Mouse (Mus musculus) B cell, adult 62 days (primary cell): ENCODE data around the gene Gtf3c2. TPM values are rescaled to one million over a fixed set of nuclear protein-coding genes. Genes with fewer than 3 reads are reported as not detected.

ENCODE experiments used
- total RNA-seq: library from RNA; stranded (reverse); gene quantifications from 4 replicates; pipeline ENCODE4 v1.2.4, GENCODE M21; 2023

Gene Gtf3c2
- 190 to 210 TPM (median 197 TPM) in 4 replicates for total RNA-seq

DNA sequence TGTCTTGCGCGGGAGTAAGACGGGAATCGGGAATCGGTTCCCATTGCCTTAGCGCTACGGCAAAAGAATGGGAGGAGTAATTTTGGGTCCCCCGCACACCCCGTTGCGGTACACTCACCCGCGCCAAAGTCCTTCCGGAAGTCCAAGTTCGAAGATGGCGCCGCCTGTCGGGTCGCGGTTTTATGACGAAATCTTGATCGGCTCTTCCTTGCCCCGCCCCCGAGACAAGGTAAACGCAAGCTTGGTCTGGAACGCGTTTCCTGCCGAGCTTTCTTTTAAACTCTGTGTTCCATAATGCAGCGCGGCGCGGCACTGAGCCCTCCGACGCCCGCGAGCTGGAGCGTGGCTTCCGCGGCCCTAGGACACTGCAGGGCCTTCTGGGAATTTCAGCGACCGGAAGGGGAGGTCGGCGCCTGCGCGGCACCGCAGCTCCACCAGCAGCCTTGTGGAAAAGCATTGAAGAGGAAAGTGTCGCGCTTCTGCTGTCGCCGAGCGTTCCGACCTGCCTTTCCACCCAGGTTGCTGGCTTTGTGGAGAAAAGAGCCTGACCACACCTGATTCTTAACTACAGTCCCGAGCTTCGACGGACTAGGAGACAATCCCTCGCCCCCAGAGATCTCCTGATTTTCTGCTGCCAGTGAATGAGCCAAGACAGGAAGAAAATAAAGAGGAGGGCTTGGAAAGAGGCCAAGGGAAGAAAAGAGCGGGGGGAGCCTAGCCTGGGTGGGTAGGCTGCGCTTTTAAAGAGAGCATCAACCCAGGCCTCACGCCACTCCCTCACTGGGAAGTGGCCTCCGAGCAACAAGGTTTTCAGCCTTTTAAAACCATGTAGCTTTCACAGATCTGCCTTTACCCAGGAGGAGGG, at the start of gene Gtf3c2, which contains the start of gene Gm29609:
Gtf3c2 (minus strand) TSS at position 379 of the 865 bp plus-strand sequence.
Gm29609 (minus strand) TSS at position 146 of the 865 bp plus-strand sequence.

DNA sequence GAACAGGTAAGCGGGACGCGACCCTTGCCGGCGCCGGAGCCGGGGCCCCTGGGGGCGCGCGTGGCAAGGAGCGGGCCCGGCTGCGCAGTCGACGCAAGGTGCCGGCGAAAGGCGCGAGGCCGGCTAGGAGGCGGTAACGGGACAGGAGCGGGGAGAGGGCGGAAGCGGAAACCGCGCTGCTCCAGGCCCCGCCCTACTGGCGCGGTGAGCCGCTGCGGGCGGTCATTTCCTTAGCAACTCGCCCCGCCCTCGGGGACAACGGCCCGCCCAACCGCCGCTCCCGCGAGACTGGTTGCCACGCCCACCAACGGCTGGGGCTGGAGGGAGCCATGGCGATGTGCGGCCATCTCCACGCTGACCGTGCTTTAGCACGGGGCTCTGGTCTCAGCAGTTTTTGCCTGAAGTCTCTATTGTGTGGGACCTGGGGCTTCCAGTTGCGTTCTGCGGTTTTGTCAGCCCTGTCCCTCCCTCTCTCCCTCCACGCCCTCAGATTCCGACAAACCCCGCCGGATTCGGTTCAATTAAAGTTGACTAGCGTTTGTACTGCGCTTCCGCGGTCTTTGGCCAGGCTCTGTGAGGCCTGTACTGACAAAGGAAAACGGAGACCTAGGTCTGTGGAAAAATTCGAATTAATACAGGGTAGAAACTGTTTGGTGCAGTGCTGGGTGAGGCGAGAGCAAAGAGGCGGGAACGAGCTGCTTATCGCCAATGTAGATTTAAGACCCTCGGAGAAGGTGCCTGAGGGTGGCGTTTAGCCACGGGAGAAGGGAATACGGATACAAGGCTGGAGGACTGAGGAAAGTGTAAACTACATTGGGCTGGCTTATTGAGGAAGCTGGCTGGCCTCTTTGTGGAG, 40.7 kb upstream of the Gtf3c2 start, which contains the start of gene Ppm1g:
Ppm1g (minus strand) TSS at position 240 of the 856 bp plus-strand sequence.

DNA sequence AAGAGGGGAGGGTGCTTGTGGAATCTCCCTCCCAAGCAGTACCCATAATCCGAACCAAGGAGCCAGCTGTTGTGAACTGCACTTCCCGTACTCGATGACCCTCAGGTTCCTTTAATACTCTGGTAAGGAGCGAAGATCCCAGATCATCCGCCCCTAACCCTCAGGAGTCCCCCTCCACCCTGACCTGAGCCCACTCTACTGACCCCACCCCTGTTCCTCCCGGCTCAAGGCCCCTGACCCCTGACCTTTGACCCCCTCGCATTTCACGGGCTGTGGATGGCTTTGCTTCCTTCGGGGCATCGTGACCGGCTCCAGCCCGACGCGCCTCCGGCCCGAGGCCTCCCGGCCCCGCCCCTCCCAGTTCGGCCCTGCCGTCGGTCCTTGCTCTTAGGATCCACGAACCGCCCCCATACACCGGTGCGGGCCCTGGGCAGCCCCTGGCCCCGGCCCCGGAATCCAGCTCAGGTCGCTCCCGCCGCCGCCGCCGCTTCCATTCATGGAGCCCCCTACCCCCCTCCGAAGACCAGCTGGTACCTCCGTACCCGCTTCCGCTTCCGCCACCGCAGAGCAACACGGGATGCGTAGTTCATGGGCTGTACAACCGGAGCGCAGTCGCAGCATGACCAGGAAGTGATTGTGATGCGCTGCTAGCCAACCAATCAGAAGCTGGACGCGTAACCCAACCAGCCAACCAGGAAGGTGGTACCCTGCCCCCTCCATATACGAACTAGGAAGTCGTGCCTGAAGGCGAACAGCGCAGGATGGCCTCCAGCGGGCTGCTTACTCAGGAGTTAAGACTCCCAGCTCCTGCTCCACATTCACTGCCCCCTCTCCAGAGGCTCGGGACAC, 22.0 kb upstream of the Gtf3c2 start, which contains the start of gene Zfp513:
Zfp513 (minus strand) TSS at position 562 of the 849 bp plus-strand sequence.

DNA sequence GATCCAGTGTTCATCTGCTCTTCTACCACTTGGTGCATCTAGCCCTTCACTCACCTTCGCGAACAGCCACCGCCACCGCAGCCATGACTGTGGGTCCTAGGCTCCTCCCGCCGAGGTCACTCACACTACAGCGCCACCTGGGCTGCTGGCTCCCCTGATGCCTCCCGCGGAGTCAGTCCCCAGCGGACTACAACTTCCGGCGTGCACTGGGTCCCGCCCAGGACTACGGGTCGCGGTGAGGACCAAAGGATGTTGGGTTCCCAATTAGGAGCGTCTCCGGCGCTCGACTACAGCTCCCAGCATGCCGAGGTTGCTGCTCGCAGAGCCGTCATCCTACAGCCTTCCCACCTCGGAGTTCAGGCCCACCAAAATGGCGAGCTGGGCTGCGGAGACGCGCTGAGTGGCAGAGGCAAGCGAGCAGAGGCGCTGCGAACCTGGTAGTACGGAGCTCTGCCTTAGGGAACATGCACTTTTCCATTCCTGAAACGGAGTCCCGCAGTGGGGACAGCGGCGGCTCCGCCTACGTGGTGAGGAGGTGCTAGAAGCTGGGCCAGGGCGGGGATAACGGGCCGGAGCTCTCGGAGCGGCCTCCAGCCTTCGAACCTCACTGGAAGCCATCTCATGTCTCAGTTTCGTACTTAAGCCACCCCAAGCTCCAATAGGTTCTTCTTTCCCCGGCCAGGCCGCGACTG, 13.1 kb upstream of the Gtf3c2 start, which contains the start of the genes Snx17 and Eif2b4:
Snx17 (plus strand) TSS at position 289 of the 692 bp plus-strand sequence.
Eif2b4 (minus strand) TSS at position 492 of the 692 bp plus-strand sequence.

DNA sequence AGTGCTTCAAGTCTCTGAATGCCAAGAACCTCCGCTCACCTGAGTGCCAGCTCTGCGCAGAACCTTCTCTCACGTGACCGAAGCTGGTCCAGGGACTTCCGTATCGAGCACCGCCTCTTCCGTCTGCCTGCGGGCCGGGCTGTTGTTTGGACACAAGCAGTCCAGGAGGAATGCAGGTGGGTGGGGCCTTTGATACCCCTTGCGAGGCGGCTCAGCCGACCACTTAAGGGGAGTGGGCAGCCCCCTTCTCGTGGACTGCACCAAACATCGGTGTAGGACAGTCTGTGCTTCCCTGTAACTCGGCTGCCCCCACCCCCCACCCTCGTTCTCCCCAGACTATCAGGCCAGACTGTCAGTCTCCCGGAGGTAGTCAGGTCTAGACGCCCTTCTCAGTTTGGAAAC, 25.8 kb downstream of the Gtf3c2 start, which contains the start of gene Mpv17:
Mpv17 (minus strand) TSS at position 100 of the 402 bp plus-strand sequence.

DNA sequence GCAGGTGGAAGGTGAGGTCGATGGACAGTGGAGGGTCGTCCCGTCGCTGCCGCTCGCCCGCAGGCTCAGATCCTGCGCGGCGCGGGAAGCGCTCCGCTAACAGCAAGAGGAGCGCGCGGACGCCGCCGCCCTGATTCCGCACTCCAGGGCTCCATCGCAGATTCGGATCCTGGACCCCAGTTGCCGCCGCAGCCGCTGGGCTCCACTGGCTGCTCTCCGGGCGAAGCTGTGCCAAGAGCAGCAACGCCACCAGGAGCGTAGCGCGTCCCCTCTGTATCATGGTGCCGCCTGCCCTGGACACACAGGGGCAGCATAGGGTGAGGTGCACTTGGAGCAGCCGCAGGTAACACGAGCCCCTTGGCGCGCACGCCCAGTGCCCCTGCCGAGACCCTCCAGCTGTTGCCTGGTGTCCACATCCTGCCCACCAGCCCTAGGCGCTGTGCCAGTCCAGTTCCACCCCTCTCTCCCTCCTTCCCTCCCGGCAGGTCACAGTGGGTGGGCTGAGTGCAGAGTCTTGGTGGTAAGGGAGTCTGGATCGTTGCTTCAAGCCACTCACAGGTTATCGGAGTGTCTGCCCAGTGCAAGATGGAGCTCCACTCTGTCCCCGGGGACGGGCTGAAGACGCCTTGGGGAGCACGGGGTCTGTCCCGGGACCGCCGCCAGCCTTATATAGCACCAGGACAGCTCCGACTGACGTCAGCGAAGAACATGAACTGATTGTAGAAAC, 41.5 kb downstream of the Gtf3c2 start, which contains the start of gene Ucn:
Ucn (minus strand) TSS at position 589 of the 727 bp plus-strand sequence.

DNA sequence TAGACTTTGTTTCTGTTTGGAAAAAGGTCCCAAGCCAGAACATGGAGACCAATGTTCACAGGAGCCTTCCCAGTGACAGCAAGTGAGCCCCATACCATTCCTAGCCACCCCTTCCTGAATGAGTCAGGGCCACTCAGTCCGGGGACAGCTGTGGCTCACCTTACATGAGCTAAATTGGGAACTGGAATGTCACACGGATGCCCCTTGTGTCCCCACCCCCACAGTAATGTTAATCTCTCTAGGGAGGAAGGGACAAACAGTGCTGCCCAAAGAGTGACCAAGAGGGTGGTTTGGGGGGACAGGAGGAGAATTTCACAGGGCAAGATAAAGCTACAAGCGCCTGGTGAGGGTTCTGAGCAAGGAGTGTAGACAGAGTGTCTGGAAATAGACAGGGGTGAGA, 63.6 kb downstream of the Gtf3c2 start, which contains the start of gene Trim54:
Trim54 (plus strand) TSS at position 359 of the 400 bp plus-strand sequence.

DNA sequence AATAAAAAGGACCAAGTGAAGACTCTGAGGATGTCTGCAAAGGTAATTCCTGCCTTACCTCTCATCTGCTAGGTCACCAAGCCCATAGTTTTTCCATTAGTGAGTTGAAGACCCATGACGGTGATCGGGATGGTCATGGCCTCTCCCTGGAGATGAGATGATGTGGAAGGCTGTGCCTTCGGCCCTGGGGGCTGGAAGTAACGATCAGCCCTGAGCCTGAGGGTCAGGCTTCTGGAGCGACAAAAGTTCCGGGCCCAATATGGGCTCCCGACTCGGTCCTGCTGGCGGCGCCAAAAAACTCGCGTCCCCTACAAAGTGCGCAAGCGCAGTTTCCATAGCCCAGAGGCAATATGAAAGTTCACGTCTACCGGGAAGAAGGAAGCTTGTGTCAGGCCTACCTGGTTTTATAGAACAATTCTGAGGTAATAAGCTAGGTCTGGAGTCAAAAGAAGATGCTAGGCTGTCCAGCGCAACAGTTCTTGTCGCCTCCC, 71.9 kb downstream of the Gtf3c2 start, which contains the start of gene Slc30a3:
Slc30a3 (minus strand) TSS at position 238 of the 491 bp plus-strand sequence.

Other genes with a start within 250 kb of the Gtf3c2 start
- gene Cgref1, start 234.6 kb downstream of the Gtf3c2 start, total RNA-seq: not detected in 4 replicates
- 172 to 183 TPM (median 175 TPM) in 4 replicates for gene Preb, start 219.8 kb downstream of the Gtf3c2 start, total RNA-seq
- not detected in 4 replicates for gene Tcf23, start 211.5 kb downstream of the Gtf3c2 start, total RNA-seq
- 37.9 to 46.1 TPM (median 41.7 TPM) in 4 replicates for gene Atraid, start 131.8 kb downstream of the Gtf3c2 start, total RNA-seq
- gene Slc5a6, start 131.2 kb downstream of the Gtf3c2 start, total RNA-seq: 7.6 to 20.0 TPM (median 10.9 TPM) in 4 replicates
- gene Cad, start 125.4 kb downstream of the Gtf3c2 start, total RNA-seq: 54.8 to 65.9 TPM (median 59.3 TPM) in 4 replicates
- not detected in 4 replicates for gene Dnajc5g, start 73.9 kb downstream of the Gtf3c2 start, total RNA-seq
- 0.25 to 0.92 TPM (median 0.47 TPM) in 4 replicates for gene Slc30a3, start 71.9 kb downstream of the Gtf3c2 start, total RNA-seq
- gene Trim54, start 63.4 kb downstream of the Gtf3c2 start, total RNA-seq: not detected in 4 replicates
- gene Ucn, start 41.3 kb downstream of the Gtf3c2 start, total RNA-seq: not detected in 4 replicates
- gene Mpv17, start 25.9 kb downstream of the Gtf3c2 start, total RNA-seq: 17.5 to 21.4 TPM (median 20.8 TPM) in 4 replicates
- gene Gm29609, start 233 bp downstream of the Gtf3c2 start, total RNA-seq: 3.7 to 7.9 TPM (median 4.9 TPM) in 4 replicates
- 76.6 to 85.0 TPM (median 80.1 TPM) in 4 replicates for gene Snx17, start 13.1 kb upstream of the Gtf3c2 start, total RNA-seq
- 35.8 to 48.8 TPM (median 48.1 TPM) in 4 replicates for gene Eif2b4, start 13.3 kb upstream of the Gtf3c2 start, total RNA-seq
- 63.4 to 83.9 TPM (median 65.2 TPM) in 4 replicates for gene Zfp513, start 22.2 kb upstream of the Gtf3c2 start, total RNA-seq
- gene Ppm1g, start 40.5 kb upstream of the Gtf3c2 start, total RNA-seq: 155 to 180 TPM (median 177 TPM) in 4 replicates
- 324 to 366 TPM (median 340 TPM) in 4 replicates for gene Nrbp1, start 60.7 kb upstream of the Gtf3c2 start, total RNA-seq
- gene Gm9970, start 61.1 kb upstream of the Gtf3c2 start, total RNA-seq: 1.2 TPM in 1 of 4 replicates, not detected in the others
- gene Krtcap3, start 71.5 kb upstream of the Gtf3c2 start, total RNA-seq: 24.6 to 30.6 TPM (median 28.6 TPM) in 4 replicates
- 35.4 to 45.0 TPM (median 40.9 TPM) in 4 replicates for gene Ift172, start 111.0 kb upstream of the Gtf3c2 start, total RNA-seq
- gene Fndc4, start 115.9 kb upstream of the Gtf3c2 start, total RNA-seq: 0.63 to 3.9 TPM (median 1.9 TPM) in 4 replicates
- gene Gckr, start 117.3 kb upstream of the Gtf3c2 start, total RNA-seq: 0.24 TPM in 1 of 4 replicates, not detected in the others